Mouse (Mus musculus) heart, embryonic 12.5 days (tissue): Measurements from ENCODE around the gene Olfr117. TPM values are rescaled to one million over a fixed set of nuclear protein-coding genes. Genes with fewer than 3 reads are reported as not detected.
"Not testable (repeated sequence)": the region's sequence is repeated elsewhere in the genome, so short reads cannot be mapped to it uniquely, and the experiment has no call there.

Experiments
- ATAC-seq: fragments of 200-750 bp; cut with Nextera tagmentation; 2 replicates; pipeline ENCODE4 v1.8.0; 2017; ENCODE audit warnings: moderate TSS enrichment, moderate library complexity; ENCODE audit not compliant: insufficient number of reproducible peaks, low FRiP score
- H3K27ac ChIP-seq: fragments of 300-500 bp; sonication (generic); 2 replicates; pipeline ENCODE4 v1.5.1; 2016; ENCODE audit warnings: mild to moderate bottlenecking, moderate library complexity; ENCODE audit not compliant: poor library complexity, severe bottlenecking
- H3K27me3 ChIP-seq: fragments of 300-500 bp; sonication (generic); replicated peaks from 2 replicates; pipeline ENCODE4 v1.6.1; 2016; ENCODE audit warnings: mild to moderate bottlenecking, moderate library complexity
- H3K36me3 ChIP-seq: fragments of 300-500 bp; sonication (generic); 2 replicates; pipeline ENCODE4 v1.6.1; 2016; ENCODE audit warnings: mild to moderate bottlenecking, moderate library complexity
- H3K4me1 ChIP-seq: fragments of 300-500 bp; sonication (generic); replicated peaks from 2 replicates; pipeline ENCODE4 v1.6.1; 2016; ENCODE audit warnings: mild to moderate bottlenecking
- H3K4me2 ChIP-seq: fragments of 300-500 bp; sonication (generic); 2 replicates; pipeline ENCODE4 v1.6.1; 2016; ENCODE audit warnings: mild to moderate bottlenecking, moderate library complexity
- H3K4me3 ChIP-seq: fragments of 300-500 bp; sonication (generic); 2 replicates; pipeline ENCODE4 v1.5.1; 2016; ENCODE audit warnings: mild to moderate bottlenecking
- H3K9ac ChIP-seq: fragments of 300-500 bp; sonication (generic); 2 replicates; pipeline ENCODE4 v1.6.1; 2016; ENCODE audit warnings: mild to moderate bottlenecking, moderate library complexity
- H3K9me3 ChIP-seq: fragments of 300-500 bp; sonication (generic); replicated peaks from 2 replicates; pipeline ENCODE4 v1.6.1; 2016; ENCODE audit warnings: mild to moderate bottlenecking, moderate library complexity
- WGBS: fragments of 180-500 bp; shearing (Covaris S2); methylation state at CpG from one replicate; pipeline ENCODE4 v1.1.7; 2016; 5-methylcytosine and 5-hydroxymethylcytosine counted together
- polyA plus RNA-seq: library from polyadenylated mRNA; unstranded; fragments of >200 nt; fragmentation: Nextera tagmentation; extraction: Ambion mirVana; gene quantifications from 2 replicates; pipeline ENCODE4 v1.2.1, GENCODE M21; 2016

Gene Olfr117
- polyA plus RNA-seq: not detected in 2 replicates

- H3K36me3 ChIP-seq: no peaks in the 10 kb centered on the region
- no peak for ATAC-seq
- no peak within 1 kb of the TSS for H3K4me3 ChIP-seq
- H3K27ac ChIP-seq: no peak within 1 kb of the TSS
- no peaks in the 10 kb centered on the region for H3K27me3 ChIP-seq
- 0 out of 2 replicates have a peak, but pooled peaks cover 4% of the 10 kb centered on the region for H3K9me3 ChIP-seq
- no peaks in the 10 kb centered on the region for H3K4me1 ChIP-seq
- H3K9ac ChIP-seq: no peak within 1 kb of the TSS
- no peak within 1 kb of the TSS for H3K4me2 ChIP-seq
- 57% methylated on average over 1 of the region's 1 CpGs for WGBS
Observed at GRCm38 (mm10) chr17:37663682-37664081, at the start of gene Olfr117. Gene Olfr117, minus strand, starts transcription at chr17:37663782.

- H3K27ac ChIP-seq, H3K4me1 ChIP-seq, H3K9ac ChIP-seq, H3K36me3 ChIP-seq, H3K4me3 ChIP-seq, ATAC-seq, H3K27me3 ChIP-seq, H3K4me2 ChIP-seq: not testable (repeated sequence)
- 56% methylated on average over 1 of the region's 1 CpGs for WGBS
- H3K9me3 ChIP-seq: peaks cover 11% of the 10 kb centered on the region
Observed at GRCm38 (mm10) chr17:37696264-37696663, 32.7 kb upstream of the Olfr117 start, which contains the start of gene Olfr119. Gene Olfr119, plus strand, starts transcription at chr17:37696564.

GRCm38 (mm10) chr17:37666688-37667087, 3.1 kb upstream of the Olfr117 start, which contains the start of gene Olfr118:
Gene Olfr118, plus strand, starts transcription at chr17:37666988.
- Histone ChIP-seq H3K4me2 (no peak within 1 kb of the TSS), H3K27me3 (no peaks in the 10 kb centered on the region), H3K36me3 (no peaks in the 10 kb centered on the region), H3K9me3 (0 out of 2 replicates have a peak, but pooled peaks cover 4% of the 10 kb centered on the region), H3K9ac (no peak within 1 kb of the TSS), H3K4me1 (no peaks in the 10 kb centered on the region), H3K4me3 (no peak within 1 kb of the TSS), H3K27ac (no peak within 1 kb of the TSS)
- no peak for ATAC-seq
- WGBS: 53% methylated on average over 2 of the region's 2 CpGs

- Histone ChIP-seq H3K27me3 (no peaks in the 10 kb centered on the region), H3K4me1 (no peaks in the 10 kb centered on the region), H3K36me3 (no peaks in the 10 kb centered on the region), H3K27ac (no peak within 1 kb of the TSS), H3K9ac (no peak within 1 kb of the TSS), H3K4me3 (no peak within 1 kb of the TSS), H3K9me3 (0 out of 2 replicates have a peak, but pooled peaks cover 3% of the 10 kb centered on the region), H3K4me2 (no peak within 1 kb of the TSS)
- ATAC-seq: no peak
- WGBS: 73% methylated on average over 2 of the region's 2 CpGs
Observed at GRCm38 (mm10) chr17:37627009-37627408, 36.6 kb downstream of the Olfr117 start, which contains the start of the genes Olfr115 and Olfr116. Gene Olfr115, minus strand, starts transcription at chr17:37627109. Gene Olfr116, minus strand, starts transcription at chr17:37627199.

Other genes starting within 250 kb of the Olfr117 start
- not detected in 2 replicates for gene Olfr108, start 218.3 kb downstream of the Olfr117 start, polyA plus RNA-seq
- gene Olfr109, start 204.9 kb downstream of the Olfr117 start, polyA plus RNA-seq: not detected in 2 replicates
- gene H2-M2, start 180.2 kb downstream of the Olfr117 start, polyA plus RNA-seq: not detected in 2 replicates
- not detected in 2 replicates for gene Olfr110, start 171.3 kb downstream of the Olfr117 start, polyA plus RNA-seq
- gene Olfr111, start 155.8 kb downstream of the Olfr117 start, polyA plus RNA-seq: 0.10 TPM in 1 of 2 replicates, not detected in the other
- not detected in 2 replicates for gene Olfr112, start 94.3 kb downstream of the Olfr117 start, polyA plus RNA-seq
- gene Olfr113, start 86.1 kb downstream of the Olfr117 start, polyA plus RNA-seq: not detected in 2 replicates
- gene Olfr114, start 71.0 kb downstream of the Olfr117 start, polyA plus RNA-seq: not detected in 2 replicates
- gene Olfr115, start 36.7 kb downstream of the Olfr117 start, polyA plus RNA-seq: not detected in 2 replicates
- not detected in 2 replicates for gene Olfr116, start 36.6 kb downstream of the Olfr117 start, polyA plus RNA-seq
- gene Olfr118, start 3.2 kb upstream of the Olfr117 start, polyA plus RNA-seq: not detected in 2 replicates
- not detected in 2 replicates for gene Olfr119, start 32.8 kb upstream of the Olfr117 start, polyA plus RNA-seq
- not detected in 2 replicates for gene Olfr120, start 58.0 kb upstream of the Olfr117 start, polyA plus RNA-seq
- not detected in 2 replicates for gene Olfr121, start 85.1 kb upstream of the Olfr117 start, polyA plus RNA-seq
- not detected in 2 replicates for gene Olfr122, start 104.8 kb upstream of the Olfr117 start, polyA plus RNA-seq
- gene Olfr123, start 129.7 kb upstream of the Olfr117 start, polyA plus RNA-seq: not detected in 2 replicates
- not detected in 2 replicates for gene Olfr124, start 136.1 kb upstream of the Olfr117 start, polyA plus RNA-seq
- gene Olfr125, start 169.2 kb upstream of the Olfr117 start, polyA plus RNA-seq: not detected in 2 replicates
- gene Olfr126, start 183.7 kb upstream of the Olfr117 start, polyA plus RNA-seq: not detected in 2 replicates
- gene Olfr127, start 236.7 kb upstream of the Olfr117 start, polyA plus RNA-seq: not detected in 2 replicates